Mouse (Mus musculus): ENCODE data around the gene 1500009C09Rik. TPM values are rescaled to one million over a fixed set of nuclear protein-coding genes. Genes with fewer than 3 reads are reported as not detected.

1500009C09Rik gene
- 96.7 and 103 TPM in 2 replicates for polyA plus RNA-seq (2012; rRNA removed)

DNA sequence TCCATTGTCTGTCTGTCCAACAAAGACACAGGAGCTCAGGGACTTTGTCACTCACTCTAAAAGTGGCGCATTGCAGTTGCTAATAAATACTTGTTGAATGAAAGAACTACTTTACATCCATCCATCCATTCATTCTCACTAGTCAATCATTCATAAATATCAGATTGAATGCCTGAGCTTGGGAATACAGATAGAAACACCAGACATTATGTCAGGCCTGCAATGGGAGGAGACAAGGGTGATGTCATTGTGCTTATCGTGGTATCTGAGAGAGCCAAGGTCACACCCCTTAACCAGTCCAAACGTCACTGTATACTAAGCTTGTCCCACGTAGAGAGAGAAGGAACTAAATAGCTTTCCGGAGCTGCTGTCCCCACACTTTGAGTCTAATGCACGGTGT lies at the start of gene 1500009C09Rik:
TSS of gene 1500009C09Rik (plus strand) at position 301 of the 400 bp plus-strand sequence.

DNA sequence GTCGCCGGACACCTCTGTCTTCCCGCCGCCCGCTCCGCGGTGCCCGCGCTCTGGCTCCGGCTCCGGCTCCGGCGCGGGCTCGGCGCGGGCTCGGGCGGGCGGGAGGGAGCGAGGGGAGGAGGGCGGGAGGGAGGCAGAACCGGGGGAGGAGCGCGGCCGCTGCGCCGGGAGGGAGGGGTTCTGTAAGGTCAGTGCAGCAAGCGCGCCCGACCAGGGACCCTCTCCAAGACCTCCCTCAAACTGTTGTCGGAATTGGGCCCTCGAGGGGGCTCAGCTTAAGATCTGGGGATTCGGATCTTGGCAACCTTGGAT lies 39.5 kb upstream of the 1500009C09Rik start, which contains the start of gene Shisa8:
TSS of gene Shisa8 (minus strand) at position 64 of the 312 bp plus-strand sequence.

DNA sequence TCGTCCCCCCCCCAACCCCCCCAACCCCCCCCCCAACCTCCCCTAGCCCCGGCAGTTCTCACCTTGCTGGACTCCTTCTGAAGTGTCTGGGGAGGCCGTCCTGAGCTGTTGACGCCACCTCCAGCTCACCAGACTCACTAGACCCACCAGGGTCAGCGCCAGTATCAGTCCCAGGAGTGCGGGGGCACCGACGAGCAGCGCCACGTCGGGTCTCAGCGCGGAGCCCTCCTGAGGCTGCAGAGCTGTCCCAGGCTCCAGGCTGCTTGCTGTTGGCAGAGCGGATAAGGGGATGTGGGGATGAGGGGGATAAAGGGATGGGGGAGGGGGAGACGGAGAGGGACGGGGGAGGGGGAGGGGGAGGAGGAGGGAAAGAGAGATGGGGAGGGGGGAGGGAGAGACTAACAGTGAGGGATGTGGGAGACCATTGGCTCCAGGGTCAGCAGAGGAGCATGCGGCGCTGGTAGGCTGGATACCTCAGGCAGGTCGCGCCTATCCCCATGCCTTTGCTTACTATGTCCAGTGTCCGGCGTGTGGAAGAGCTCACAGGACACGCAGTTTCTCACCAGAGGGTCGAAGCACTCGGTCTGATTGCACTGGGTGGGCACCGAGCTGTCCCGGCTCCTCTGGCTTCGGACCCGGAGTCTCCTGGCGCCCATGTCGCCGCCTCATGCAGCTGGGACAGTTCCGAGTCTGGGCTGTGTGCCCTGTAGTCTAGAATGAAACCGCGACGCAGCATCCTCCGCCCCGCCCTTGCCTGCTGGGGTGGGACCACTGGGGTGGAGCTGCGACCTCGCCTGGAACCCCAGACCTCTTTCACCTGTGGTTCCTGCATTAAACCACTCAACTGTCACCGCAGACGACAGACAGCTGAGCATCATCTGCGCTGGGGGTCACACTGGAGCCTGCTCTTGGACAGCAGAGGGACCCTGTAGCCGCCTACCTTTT lies 28.3 kb upstream of the 1500009C09Rik start, which contains the start of gene Tnfrsf13c:
TSS of gene Tnfrsf13c (minus strand) at position 713 of the 945 bp plus-strand sequence.

DNA sequence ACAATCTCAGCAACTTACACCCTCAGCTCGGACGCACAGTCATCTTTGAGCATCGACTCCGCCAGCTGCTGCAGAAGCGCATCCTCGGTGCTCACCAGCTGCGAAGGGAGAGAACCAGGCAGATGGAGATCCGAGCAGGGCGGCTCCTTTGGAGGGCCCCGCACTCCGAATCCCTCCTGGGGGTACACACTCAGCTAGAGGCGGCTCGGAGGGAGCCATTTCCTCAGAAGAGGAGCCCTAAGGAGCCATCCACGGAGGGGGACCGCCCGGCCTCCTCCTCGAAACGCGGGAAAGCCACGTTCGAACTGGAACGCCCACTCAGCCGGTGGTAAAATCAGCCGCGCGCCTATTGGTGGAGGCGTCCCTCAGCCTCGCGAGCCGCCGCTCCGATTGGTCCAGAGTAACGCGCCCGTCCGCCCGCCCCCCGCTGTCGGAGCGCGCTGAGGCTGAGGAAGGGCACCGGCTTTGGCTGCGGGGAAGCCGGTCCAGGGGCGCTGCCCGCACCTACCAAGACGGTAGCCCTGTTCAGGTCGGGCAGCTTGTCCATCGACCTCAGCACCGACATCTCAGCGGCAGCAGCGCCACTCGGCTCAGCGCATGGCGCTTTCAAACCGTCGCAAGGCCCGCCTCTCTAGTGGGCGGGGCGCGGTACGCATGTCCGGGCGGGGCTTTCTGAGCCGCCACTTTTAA lies 7.9 kb upstream of the 1500009C09Rik start, which contains the start of gene Cenpm:
TSS of gene Cenpm (minus strand) at position 634 of the 690 bp plus-strand sequence.

DNA sequence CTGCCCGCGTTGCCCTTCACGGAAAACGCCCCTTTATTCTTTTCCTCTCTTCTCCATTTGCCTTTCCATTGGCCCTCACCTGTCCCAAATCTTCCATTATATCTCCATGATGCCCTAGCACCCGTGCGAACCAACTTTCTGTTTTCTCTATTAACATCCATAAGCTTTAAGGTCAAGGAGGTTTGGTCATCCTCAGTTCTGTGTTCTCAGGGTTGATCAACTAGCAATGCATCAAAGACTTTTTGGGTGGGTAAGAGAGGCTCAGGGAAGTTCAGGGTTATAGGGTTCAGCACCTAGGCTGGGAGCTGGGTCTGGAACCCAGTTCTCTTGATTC lies 22.4 kb downstream of the 1500009C09Rik start, which contains the start of gene Sept3:
TSS of gene Sept3 (plus strand) at position 301 of the 334 bp plus-strand sequence.

DNA sequence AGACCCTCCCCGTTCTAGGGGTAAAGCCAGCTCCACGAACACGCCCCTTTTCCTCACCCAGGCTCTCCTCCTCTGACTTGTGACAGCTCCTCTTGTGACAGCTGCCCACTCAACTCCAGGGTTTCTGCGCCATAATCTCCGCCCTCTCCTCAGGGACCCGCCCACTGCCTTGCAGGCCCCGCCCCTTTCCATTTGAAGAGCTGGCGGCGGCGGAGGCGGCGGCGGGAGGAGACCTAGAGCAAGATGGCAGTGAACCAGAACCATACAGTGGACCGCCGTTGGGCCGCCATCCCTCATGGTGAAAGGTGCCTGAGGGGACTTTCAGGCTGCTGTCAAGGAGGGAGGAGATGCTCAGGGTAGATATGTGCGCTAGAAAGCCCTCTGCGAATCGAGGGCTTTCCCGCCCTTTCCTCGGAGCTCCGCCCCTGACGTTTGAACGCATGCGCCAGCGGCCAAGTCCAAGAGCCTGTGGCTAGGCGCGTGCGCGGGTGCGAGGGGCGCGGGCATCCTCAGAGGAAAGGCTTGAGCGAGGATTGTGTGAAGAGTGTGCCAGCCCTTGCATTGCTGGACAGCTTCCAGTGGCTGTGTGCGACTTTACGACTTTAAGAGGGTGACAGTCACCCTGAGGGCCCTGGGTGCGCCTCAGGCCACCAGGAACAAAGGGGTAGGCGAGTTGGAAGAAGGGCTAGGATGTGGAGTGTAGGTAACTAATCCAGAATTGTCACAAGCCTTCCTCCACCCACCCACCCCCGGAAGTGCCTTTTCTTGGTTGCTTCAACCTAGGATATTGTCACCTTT lies 46.8 kb downstream of the 1500009C09Rik start, which contains the start of gene Wbp2nl:
TSS of gene Wbp2nl (plus strand) at position 191 of the 798 bp plus-strand sequence.

Other genes starting within 250 kb of the 1500009C09Rik start
- gene Desi1, start 218.5 kb upstream of the 1500009C09Rik start, polyA plus RNA-seq (2012; rRNA removed) = 52.5 and 53.6 TPM in 2 replicates
- gene Snu13, start 204.8 kb upstream of the 1500009C09Rik start, polyA plus RNA-seq (2012; rRNA removed) = 145 and 150 TPM in 2 replicates
- gene 4930407I10Rik, start 193.2 kb upstream of the 1500009C09Rik start, polyA plus RNA-seq (2012; rRNA removed) = not detected in 2 replicates
- gene Mei1, start 182.4 kb upstream of the 1500009C09Rik start, polyA plus RNA-seq (2012; rRNA removed) = 0.13 and 0.21 TPM in 2 replicates
- 18.4 and 19.4 TPM in 2 replicates for gene Ccdc134, start 124.5 kb upstream of the 1500009C09Rik start, polyA plus RNA-seq (2012; rRNA removed)
- gene Srebf2, start 105.2 kb upstream of the 1500009C09Rik start, polyA plus RNA-seq (2012; rRNA removed) = 121 and 141 TPM in 2 replicates
- 2.3 and 2.6 TPM in 2 replicates for gene Shisa8, start 39.6 kb upstream of the 1500009C09Rik start, polyA plus RNA-seq (2012; rRNA removed)
- 0.39 TPM in 2 replicates for gene Tnfrsf13c, start 28.0 kb upstream of the 1500009C09Rik start, polyA plus RNA-seq (2012; rRNA removed)
- gene Cenpm, start 7.6 kb upstream of the 1500009C09Rik start, polyA plus RNA-seq (2012; rRNA removed) = 11.6 and 11.9 TPM in 2 replicates
- 428 and 449 TPM in 2 replicates for gene Sept3, start 22.5 kb downstream of the 1500009C09Rik start, polyA plus RNA-seq (2012; rRNA removed)
- gene Wbp2nl, start 46.6 kb downstream of the 1500009C09Rik start, polyA plus RNA-seq (2012; rRNA removed) = 0.21 and 0.51 TPM in 2 replicates
- 37.9 TPM in 2 replicates for gene Naga, start 86.5 kb downstream of the 1500009C09Rik start, polyA plus RNA-seq (2012; rRNA removed)
- gene Pheta2, start 86.5 kb downstream of the 1500009C09Rik start, polyA plus RNA-seq (2012; rRNA removed) = 0.92 and 1.4 TPM in 2 replicates
- gene Smdt1, start 86.6 kb downstream of the 1500009C09Rik start, polyA plus RNA-seq (2012; rRNA removed) = 264 and 271 TPM in 2 replicates
- 393 and 416 TPM in 2 replicates for gene Ndufa6, start 101.9 kb downstream of the 1500009C09Rik start, polyA plus RNA-seq (2012; rRNA removed)
- gene Cyp2d22, start 127.9 kb downstream of the 1500009C09Rik start, polyA plus RNA-seq (2012; rRNA removed) = 8.8 and 10.3 TPM in 2 replicates
- gene Cyp2d11, start 141.6 kb downstream of the 1500009C09Rik start, polyA plus RNA-seq (2012; rRNA removed) = not detected in 2 replicates
- 0.07 TPM in 1 of 2 replicates, not detected in the other for gene Cyp2d10, start 154.8 kb downstream of the 1500009C09Rik start, polyA plus RNA-seq (2012; rRNA removed)
- gene Cyp2d9, start 181.0 kb downstream of the 1500009C09Rik start, polyA plus RNA-seq (2012; rRNA removed) = not detected in 2 replicates

Measured in central nervous system, embryonic 18 days (tissue).